Mouse (Mus musculus): ENCODE data around the gene Atp8b4. TPM values are rescaled to one million over a fixed set of nuclear protein-coding genes. Genes with fewer than 3 reads are reported as not detected.
A peak's percentile ranks its signal among the peaks of the same experiment; 100 is the strongest.
"Not testable (repeated sequence)": the region's sequence is repeated elsewhere in the genome, so short reads cannot be mapped to it uniquely, and the experiment has no call there.

The Atp8b4 gene
- total RNA-seq, 2 experiments from 2014 or later, result 0.35 to 0.38 TPM

GRCm38 (mm10) chr2:126498761-126499452 is 1.6 kb downstream of the Atp8b4 start:
- intact Hi-C loops (cut with DNase I), result no loop called here
- DNase-seq, result no peak

- no peak for DNase-seq
- intact Hi-C loops (cut with DNase I), result no loop called here
Observed at GRCm38 (mm10) chr2:126496838-126497237, 3.6 kb downstream of the Atp8b4 start.

- intact Hi-C loops (cut with DNase I), result no loop called here
- DNase-seq, result no peak
Observed at GRCm38 (mm10) chr2:126495832-126496695, 4.4 kb downstream of the Atp8b4 start.

GRCm38 (mm10) chr2:126495230-126495629 is 5.2 kb downstream of the Atp8b4 start:
- intact Hi-C loops (cut with DNase I), result no loop called here
- no peak for DNase-seq

- intact Hi-C loops (cut with DNase I), result no loop called here
- DNase-seq, result no peak
Observed at GRCm38 (mm10) chr2:126493306-126493705, 7.2 kb downstream of the Atp8b4 start.

- intact Hi-C loops (cut with DNase I), result no loop called here
- no peak for DNase-seq
Observed at GRCm38 (mm10) chr2:126492713-126493112, 7.8 kb downstream of the Atp8b4 start.

- no peak for DNase-seq
- intact Hi-C loops (cut with DNase I), result no loop called here
Observed at GRCm38 (mm10) chr2:126491446-126491845, 9.0 kb downstream of the Atp8b4 start.

GRCm38 (mm10) chr2:126490573-126490972 is 9.9 kb downstream of the Atp8b4 start:
- no peak for DNase-seq
- intact Hi-C loops (cut with DNase I), result no loop called here

GRCm38 (mm10) chr2:126485262-126486017 is 15.0 kb downstream of the Atp8b4 start:
- intact Hi-C loops (cut with DNase I), result no loop called here
- no peak for DNase-seq

GRCm38 (mm10) chr2:126483337-126483736 is 17.1 kb downstream of the Atp8b4 start:
- no peak for DNase-seq
- intact Hi-C loops (cut with DNase I), result no loop called here

- peak; percentile 19 to 20 for DNase-seq
Observed at GRCm38 (mm10) chr2:126477556-126477955, 22.9 kb downstream of the Atp8b4 start.

GRCm38 (mm10) chr2:126475681-126476410 is 24.6 kb downstream of the Atp8b4 start:
- intact Hi-C loops (cut with DNase I), result no loop called here
- DNase-seq, result no peak

More at GRCm38 (mm10) chr2:126477556-126477955, 22.9 kb downstream of the Atp8b4 start:
- intact Hi-C loops (cut with DNase I), result no loop called here

GRCm38 (mm10) chr2:126474019-126474418 is 26.5 kb downstream of the Atp8b4 start:
- DNase-seq, result no peak
- intact Hi-C loops (cut with DNase I), result no loop called here

GRCm38 (mm10) chr2:126472836-126473235 is 27.6 kb downstream of the Atp8b4 start:
- no peak for DNase-seq
- intact Hi-C loops (cut with DNase I), result no loop called here

GRCm38 (mm10) chr2:126467790-126468189 is 32.7 kb downstream of the Atp8b4 start:
- DNase-seq, result no peak
- intact Hi-C loops (cut with DNase I), result no loop called here

GRCm38 (mm10) chr2:126466391-126467134 is 33.9 kb downstream of the Atp8b4 start:
- DNase-seq, result no peak
- intact Hi-C loops (cut with DNase I), result no loop called here

- intact Hi-C loops (cut with DNase I), result no loop called here
- no peak for DNase-seq
Observed at GRCm38 (mm10) chr2:126458661-126459060, 41.8 kb downstream of the Atp8b4 start.

- intact Hi-C loops (cut with DNase I); DNase-seq: not testable (repeated sequence)
Observed at GRCm38 (mm10) chr2:126457759-126458158, 42.7 kb downstream of the Atp8b4 start.

GRCm38 (mm10) chr2:126450937-126451302 is 49.6 kb downstream of the Atp8b4 start:
- intact Hi-C loops (cut with DNase I), result no loop called here
- DNase-seq, result no peak
